Mouse (Mus musculus): Measurements from ENCODE around the gene Trim38. TPM values are rescaled to one million over a fixed set of nuclear protein-coding genes. Genes with fewer than 3 reads are reported as not detected.
A peak's percentile ranks its signal among the peaks of the same experiment; 100 is the strongest.
"Not testable (repeated sequence)": the region's sequence is repeated elsewhere in the genome, so short reads cannot be mapped to it uniquely, and the experiment has no call there.

Trim38 gene
- total and polyA plus RNA-seq, 2 experiments from 2014 or later, result not detected

DNA sequence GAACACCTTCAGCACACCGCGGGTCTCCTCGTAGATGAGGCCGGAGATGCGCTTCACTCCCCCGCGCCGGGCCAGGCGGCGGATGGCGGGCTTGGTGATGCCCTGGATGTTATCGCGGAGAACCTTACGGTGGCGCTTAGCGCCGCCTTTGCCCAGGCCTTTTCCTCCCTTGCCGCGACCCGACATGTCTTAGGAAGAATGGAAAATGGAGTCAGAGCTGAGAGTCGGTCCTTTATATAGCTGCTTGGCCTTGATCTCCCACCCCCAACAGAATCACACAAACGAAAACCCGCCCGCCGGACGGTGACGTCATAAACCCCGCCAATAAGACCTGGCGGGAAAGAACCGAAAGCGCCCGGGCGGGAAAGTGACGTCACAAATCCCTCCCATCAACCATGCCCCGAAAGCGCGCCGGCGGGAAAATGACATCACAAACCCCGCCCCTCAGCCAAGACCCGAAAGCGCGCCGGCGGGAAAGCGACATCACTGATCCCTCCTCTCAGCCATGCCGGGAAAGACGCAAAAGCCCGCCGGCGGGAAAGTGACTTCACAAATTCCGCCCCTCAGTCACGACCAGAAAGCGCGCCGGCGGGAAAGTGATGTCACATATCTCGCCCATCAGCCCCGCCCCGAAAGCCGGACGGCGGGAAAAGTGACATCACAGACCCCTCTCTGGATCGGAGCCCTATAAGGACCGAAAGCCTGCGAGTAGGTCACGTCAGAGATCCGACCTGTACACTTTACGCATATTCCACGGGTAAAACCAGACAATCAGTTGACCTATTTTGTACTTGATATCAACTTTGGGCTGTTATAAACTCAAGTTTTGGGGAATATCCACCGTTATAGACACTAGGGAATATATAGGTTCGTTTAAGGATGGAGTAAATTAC, 8.5 kb upstream of the Trim38 start, which contains the start of gene Hist1h4a:
Hist1h4a (minus strand) TSS at position 259 of the 893 bp plus-strand sequence.
- TF ChIP-seq CTCF (IDR thresholded peaks at IDR 0.05; ENCODE audit: low read depth), result no peak
- under 1% methylated on average over 61 of the region's 72 CpGs for WGBS
- Histone ChIP-seq H3K9ac (peak within 1 kb of the TSS; percentile 57), H3K4me1 (ENCODE audit: insufficient read depth) (peaks cover 17% of the 10 kb centered on the region), H3K27ac (ENCODE audit: low read depth, low read length) (peak within 1 kb of the TSS; percentile 83), H3K36me3 (ENCODE audit: insufficient read depth) (no peaks in the 10 kb centered on the region), H3K4me3 (ENCODE audit: low read depth, low read length) (peak within 1 kb of the TSS; percentile 52), H3K27me3 (ENCODE audit: insufficient read depth, low read length) (no peaks in the 10 kb centered on the region), H3K4me2 (ENCODE audit: low read depth) (peak within 1 kb of the TSS; percentile 77), H3K9me3 (ENCODE audit: low read length) (no peaks in the 10 kb centered on the region)
- ATAC-seq (peak; percentile 74), DNase-seq (peak; percentile 100)

- not testable (repeated sequence) for H3K9me3 ChIP-seq (ENCODE audit: low read length); H3K36me3 ChIP-seq (ENCODE audit: insufficient read depth); H3K27me3 ChIP-seq (ENCODE audit: insufficient read depth, low read length)
- Histone ChIP-seq H3K27ac (ENCODE audit: low read depth, low read length) (peak within 1 kb of the TSS; percentile 91), H3K4me1 (ENCODE audit: insufficient read depth) (peaks cover 17% of the 10 kb centered on the region), H3K4me3 (ENCODE audit: low read depth, low read length) (peak within 1 kb of the TSS; percentile 52), H3K9ac (peak within 1 kb of the TSS; percentile 66), H3K4me2 (ENCODE audit: low read depth) (peak within 1 kb of the TSS; percentile 77)
- DNase-seq (peak; percentile 89), ATAC-seq (peak; percentile 69)
- WGBS, result 2% methylated on average over 24 of the region's 52 CpGs
Observed at GRCm38 (mm10) chr13:23761871-23762821, 7.6 kb upstream of the Trim38 start, which contains the start of gene Hist1h3a. Gene Hist1h3a, minus strand, starts transcription at chr13:23762386.

DNA sequence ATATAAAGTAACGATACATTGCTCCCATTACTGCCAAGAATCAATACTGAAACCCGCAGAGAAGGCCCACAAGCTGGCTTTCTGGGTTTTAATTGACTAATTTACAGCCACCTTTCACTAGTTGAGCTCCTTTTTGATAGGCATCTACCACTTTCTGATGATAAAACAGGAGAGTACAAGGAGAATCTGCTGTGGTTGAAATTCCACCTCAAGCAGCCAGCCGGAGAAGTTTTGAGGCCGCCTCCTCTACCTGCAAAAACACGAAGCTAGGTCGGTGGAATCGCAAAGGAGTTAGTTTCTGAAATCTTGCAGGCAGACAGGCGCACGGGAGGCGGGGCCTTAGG, 6.5 kb upstream of the Trim38 start:
- no peaks in the 10 kb centered on the region for H3K36me3 ChIP-seq (ENCODE audit: insufficient read depth)
- DNase-seq (no peak), ATAC-seq (no peak)
- H3K9ac ChIP-seq, result peak overlapping the region; percentile 66
- no peaks in the 10 kb centered on the region for H3K9me3 ChIP-seq (ENCODE audit: low read length)
- H3K4me1 ChIP-seq (ENCODE audit: insufficient read depth), result peaks cover 17% of the 10 kb centered on the region
- H3K27ac ChIP-seq (ENCODE audit: low read depth, low read length), result peak overlapping the region; percentile 91
- WGBS, result under 1% methylated on average over 10 of the region's 10 CpGs
- peak overlapping the region; percentile 52 for H3K4me3 ChIP-seq (ENCODE audit: low read depth, low read length)
- no peak for TF ChIP-seq CTCF (IDR thresholded peaks at IDR 0.05; ENCODE audit: low read depth)
- no peaks in the 10 kb centered on the region for H3K27me3 ChIP-seq (ENCODE audit: insufficient read depth, low read length)
- peak overlapping the region; percentile 77 for H3K4me2 ChIP-seq (ENCODE audit: low read depth)

DNA sequence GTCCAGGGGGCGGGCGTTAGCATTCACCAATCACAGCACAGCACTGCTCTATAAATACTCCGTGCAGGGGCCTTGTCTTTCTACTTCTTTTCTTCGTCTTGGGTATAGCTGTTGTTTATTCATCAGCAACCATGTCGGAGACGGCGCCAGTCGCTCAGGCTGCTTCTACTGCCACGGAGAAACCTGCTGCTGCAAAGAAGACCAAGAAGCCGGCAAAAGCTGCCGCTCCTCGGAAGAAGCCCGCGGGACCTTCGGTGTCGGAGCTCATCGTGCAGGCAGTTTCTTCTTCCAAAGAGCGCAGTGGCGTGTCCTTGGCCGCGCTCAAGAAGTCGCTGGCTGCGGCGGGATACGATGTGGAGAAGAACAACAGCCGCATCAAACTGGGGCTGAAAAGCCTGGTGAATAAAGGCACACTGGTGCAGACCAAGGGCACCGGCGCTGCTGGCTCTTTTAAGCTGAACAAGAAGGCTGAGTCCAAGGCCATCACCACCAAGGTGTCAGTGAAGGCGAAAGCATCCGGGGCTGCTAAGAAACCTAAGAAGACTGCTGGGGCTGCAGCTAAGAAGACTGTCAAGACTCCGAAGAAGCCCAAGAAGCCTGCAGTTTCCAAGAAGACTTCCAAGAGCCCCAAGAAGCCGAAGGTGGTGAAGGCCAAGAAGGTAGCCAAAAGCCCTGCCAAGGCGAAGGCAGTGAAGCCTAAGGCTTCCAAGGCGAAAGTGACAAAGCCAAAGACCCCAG, 6.0 kb upstream of the Trim38 start, which contains the start of gene Hist1h1a:
Hist1h1a (plus strand) TSS at position 81 of the 738 bp plus-strand sequence.
- peak; percentile 95 for DNase-seq
- no peaks in the 10 kb centered on the region for H3K27me3 ChIP-seq (ENCODE audit: insufficient read depth, low read length)
- 4% methylated on average over 34 of the region's 34 CpGs for WGBS
- ATAC-seq, result peak; percentile 73
- H3K36me3 ChIP-seq (ENCODE audit: insufficient read depth), result no peaks in the 10 kb centered on the region
- H3K4me1 ChIP-seq (ENCODE audit: insufficient read depth), result peaks cover 17% of the 10 kb centered on the region
- peak within 1 kb of the TSS; percentile 77 for H3K4me2 ChIP-seq (ENCODE audit: low read depth)
- H3K27ac ChIP-seq (ENCODE audit: low read depth, low read length), result peak within 1 kb of the TSS; percentile 91
- peak within 1 kb of the TSS; percentile 66 for H3K9ac ChIP-seq
- peak within 1 kb of the TSS; percentile 52 for H3K4me3 ChIP-seq (ENCODE audit: low read depth, low read length)
- TF ChIP-seq CTCF (IDR thresholded peaks at IDR 0.05; ENCODE audit: low read depth), result no peak
- H3K9me3 ChIP-seq (ENCODE audit: low read length), result no peaks in the 10 kb centered on the region

DNA sequence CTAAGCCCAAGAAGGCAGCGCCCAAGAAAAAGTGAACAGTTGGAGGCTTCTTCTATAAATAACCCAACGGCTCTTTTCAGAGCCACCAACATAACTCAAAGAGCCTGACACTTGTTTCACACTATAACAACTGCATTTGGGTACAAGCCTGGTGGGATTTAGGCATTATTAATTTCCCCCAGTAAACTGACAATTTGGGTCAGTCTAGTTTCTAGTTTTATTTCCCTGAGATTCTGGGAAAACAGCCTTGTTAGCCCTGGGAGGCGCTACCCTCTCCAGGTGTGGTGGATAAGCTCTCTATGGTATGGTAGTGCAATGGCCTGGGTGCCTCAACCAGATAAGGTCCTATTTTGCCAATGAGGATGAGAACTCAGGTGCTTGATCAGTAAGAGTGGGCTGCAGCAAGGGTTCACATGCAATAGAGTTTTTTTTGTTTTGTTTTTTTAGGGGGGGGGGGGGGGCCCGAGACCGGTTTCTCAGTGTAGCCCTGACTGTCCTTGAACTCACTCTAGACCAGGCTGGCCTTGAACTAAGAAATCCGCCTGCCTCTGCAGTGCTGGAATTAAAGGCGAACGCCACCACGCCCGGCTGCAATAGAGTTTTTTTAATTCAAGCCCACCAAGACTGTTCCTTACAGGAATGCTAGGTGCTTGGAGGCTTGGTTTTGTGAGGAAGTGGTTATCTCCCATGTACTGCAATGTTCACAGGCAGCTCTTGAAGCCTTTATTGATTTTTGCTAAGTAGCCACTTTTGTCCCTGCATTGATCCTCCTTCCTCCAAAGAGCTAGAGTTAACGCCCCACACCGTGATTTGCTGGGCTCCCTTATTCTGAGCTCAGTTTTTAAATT, 5.2 kb upstream of the Trim38 start:
- no peaks in the 10 kb centered on the region for H3K27me3 ChIP-seq (ENCODE audit: insufficient read depth, low read length)
- DNase-seq (no peak), ATAC-seq (no peak)
- H3K4me3 ChIP-seq (ENCODE audit: low read depth, low read length), result peak overlapping the region; percentile 52
- TF ChIP-seq CTCF (IDR thresholded peaks at IDR 0.05; ENCODE audit: low read depth), result no peak
- no peaks in the 10 kb centered on the region for H3K36me3 ChIP-seq (ENCODE audit: insufficient read depth)
- peak overlapping the region; percentile 66 for H3K9ac ChIP-seq
- 32% methylated on average over 12 of the region's 12 CpGs for WGBS
- H3K27ac ChIP-seq (ENCODE audit: low read depth, low read length), result peak overlapping the region; percentile 91; the same call in 1 of the 2 replicates
- peak overlapping the region; percentile 77 for H3K4me2 ChIP-seq (ENCODE audit: low read depth)
- H3K4me1 ChIP-seq (ENCODE audit: insufficient read depth), result peaks cover 17% of the 10 kb centered on the region
- H3K9me3 ChIP-seq (ENCODE audit: low read length), result no peaks in the 10 kb centered on the region

GRCm38 (mm10) chr13:23765172-23765513, 4.6 kb upstream of the Trim38 start:
- no peaks in the 10 kb centered on the region for H3K36me3 ChIP-seq (ENCODE audit: insufficient read depth)
- no peak overlapping the region for H3K4me3 ChIP-seq (ENCODE audit: low read depth, low read length)
- 64% methylated on average over 1 of the region's 1 CpGs for WGBS
- TF ChIP-seq CTCF (IDR thresholded peaks at IDR 0.05; ENCODE audit: low read depth), result no peak
- H3K9ac ChIP-seq, result no peak overlapping the region
- H3K27ac ChIP-seq (ENCODE audit: low read depth, low read length), result no peak overlapping the region
- ATAC-seq (no peak), DNase-seq (no peak)
- H3K9me3 ChIP-seq (ENCODE audit: low read length), result no peaks in the 10 kb centered on the region
- H3K4me2 ChIP-seq (ENCODE audit: low read depth), result no peak overlapping the region
- no peaks in the 10 kb centered on the region for H3K27me3 ChIP-seq (ENCODE audit: insufficient read depth, low read length)
- peaks cover 15% of the 10 kb centered on the region for H3K4me1 ChIP-seq (ENCODE audit: insufficient read depth)

All from forebrain, postnatal 0 days (tissue).